Mouse (Mus musculus) forebrain, embryonic 10.5 days (tissue): ENCODE results near the gene Dph7. TPM values are rescaled to one million over a fixed set of nuclear protein-coding genes. Genes with fewer than 3 reads are reported as not detected.

ENCODE experiments used
- DNase-seq: peaks from one replicate; pipeline ENCODE4 v3.0.0-alpha.2; 2017; ENCODE audit warnings: low spot score; ENCODE audit errors: extremely low spot score
- H3K27ac ChIP-seq: fragments of 300-500 bp; sonication (generic); 2 replicates; pipeline ENCODE4 v1.5.1; 2016; ENCODE audit warnings: mild to moderate bottlenecking
- H3K27me3 ChIP-seq: fragments of 300-500 bp; sonication (generic); 2 replicates; pipeline ENCODE4 v1.6.1; 2016; ENCODE audit warnings: mild to moderate bottlenecking; ENCODE audit not compliant: poor library complexity, severe bottlenecking
- H3K36me3 ChIP-seq: fragments of 300-500 bp; sonication (generic); replicated peaks from 2 replicates; pipeline ENCODE4 v1.6.1; 2016; ENCODE audit warnings: mild to moderate bottlenecking, moderate library complexity
- H3K4me1 ChIP-seq: fragments of 300-500 bp; sonication (generic); 2 replicates; pipeline ENCODE4 v1.6.1; 2016
- H3K4me3 ChIP-seq: fragments of 300-500 bp; sonication (generic); 2 replicates; pipeline ENCODE4 v1.5.1; 2016; ENCODE audit warnings: mild to moderate bottlenecking, moderate library complexity
- H3K9me3 ChIP-seq: fragments of 300-500 bp; sonication (generic); 2 replicates; pipeline ENCODE4 v1.6.1; 2016; ENCODE audit warnings: mild to moderate bottlenecking, moderate library complexity
- WGBS: fragments of 180-500 bp; shearing (Covaris S2); methylation state at CpG from one replicate; pipeline ENCODE4 v1.1.7; 2016; 5-methylcytosine and 5-hydroxymethylcytosine counted together
- microRNA-seq: library from miRNA; unstranded; fragments of <30 nt; microRNA quantifications from one replicate; pipeline ENCODE4, GENCODE M21; 2017
- polyA plus RNA-seq: library from polyadenylated mRNA; unstranded; fragments of >200 nt; fragmentation: Nextera tagmentation; extraction: Ambion mirVana; gene quantifications from 2 replicates; pipeline ENCODE4 v1.2.1, GENCODE M21; 2016

The Dph7 gene
- polyA plus RNA-seq, 1 experiment from 2014 or later = 35.1 TPM

DNA sequence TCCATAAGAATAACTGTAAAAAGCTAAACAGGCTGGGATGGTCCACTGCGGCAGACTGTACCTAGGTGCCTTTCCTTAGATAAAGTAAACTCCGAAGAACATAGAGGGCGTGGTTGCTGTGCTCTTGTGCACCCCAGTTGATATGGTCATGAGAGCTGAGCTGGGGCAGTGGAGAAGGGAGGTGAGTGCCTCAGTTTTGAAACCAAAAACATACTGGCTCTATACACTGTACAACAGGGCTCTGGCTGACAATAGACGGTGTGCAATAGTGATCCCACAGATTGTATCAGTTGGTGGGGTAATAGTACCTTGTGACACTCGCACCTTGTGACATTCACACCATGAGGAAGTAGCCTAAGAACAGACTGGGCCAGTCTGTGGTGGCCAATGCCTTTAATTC, 14.8 kb downstream of the Dph7 start:
- H3K9me3 ChIP-seq = no peaks in the 10 kb centered on the region
- no peaks in the 10 kb centered on the region for H3K27me3 ChIP-seq
- peaks cover 16% of the 10 kb centered on the region for H3K36me3 ChIP-seq
- H3K4me3 ChIP-seq = peak overlapping the region; percentile 71; the same call in 1 of the 2 replicates
- no peak overlapping the region for H3K27ac ChIP-seq
- 92% methylated on average over 5 of the region's 5 CpGs for WGBS
- DNase-seq = no peak
- H3K4me1 ChIP-seq = peaks cover 27% of the 10 kb centered on the region

DNA sequence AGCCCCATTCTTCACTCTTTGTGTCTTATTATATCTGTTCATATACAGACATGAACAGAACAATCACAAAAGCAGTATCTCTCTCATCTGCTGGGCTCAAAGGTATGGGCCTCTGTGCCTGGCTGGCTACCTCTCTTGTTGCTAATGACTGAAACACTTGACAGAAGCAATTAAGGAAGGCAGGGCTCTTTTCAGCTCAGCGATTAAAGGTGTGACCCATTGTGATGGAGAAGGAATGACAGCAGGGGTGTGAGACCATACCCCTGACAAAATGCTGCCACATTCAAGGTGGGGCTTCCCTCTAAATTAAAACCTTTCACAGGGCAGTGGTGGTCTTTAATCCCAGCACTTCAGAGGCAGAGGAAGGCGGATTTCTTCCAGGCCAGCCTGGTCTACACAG, 25.6 kb downstream of the Dph7 start:
- no peak for DNase-seq
- H3K4me1 ChIP-seq = no peaks in the 10 kb centered on the region
- 65% methylated on average over 2 of the region's 2 CpGs for WGBS
- H3K36me3 ChIP-seq = peaks cover 7% of the 10 kb centered on the region
- no peak overlapping the region for H3K27ac ChIP-seq
- H3K4me3 ChIP-seq = no peak overlapping the region
- no peaks in the 10 kb centered on the region for H3K27me3 ChIP-seq
- H3K9me3 ChIP-seq = no peaks in the 10 kb centered on the region

DNA sequence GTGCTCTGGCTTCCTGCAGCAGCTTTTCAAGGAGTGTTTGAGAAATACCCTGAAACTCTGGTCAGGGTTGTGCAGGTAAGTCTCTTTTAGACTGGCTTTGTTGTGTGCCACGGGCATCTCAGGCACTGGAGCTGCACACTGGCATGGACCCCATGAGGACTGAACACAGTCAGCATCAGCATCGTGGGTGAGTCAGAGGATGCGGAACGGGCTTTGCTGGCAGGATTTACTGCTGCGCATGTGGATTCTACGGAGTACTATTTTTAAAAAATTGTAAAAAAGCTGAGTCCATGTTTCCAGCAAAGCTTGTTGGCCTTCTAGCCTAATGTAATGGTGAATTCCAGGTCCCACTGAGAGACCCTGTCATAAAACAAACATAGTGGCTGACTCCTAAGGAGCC, 33.1 kb downstream of the Dph7 start:
- Histone ChIP-seq H3K27me3 (no peaks in the 10 kb centered on the region), H3K9me3 (no peaks in the 10 kb centered on the region), H3K4me3 (no peak overlapping the region), H3K36me3 (no peaks in the 10 kb centered on the region), H3K4me1 (no peaks in the 10 kb centered on the region), H3K27ac (no peak overlapping the region)
- WGBS = 95% methylated on average over 6 of the region's 6 CpGs
- DNase-seq = no peak

DNA sequence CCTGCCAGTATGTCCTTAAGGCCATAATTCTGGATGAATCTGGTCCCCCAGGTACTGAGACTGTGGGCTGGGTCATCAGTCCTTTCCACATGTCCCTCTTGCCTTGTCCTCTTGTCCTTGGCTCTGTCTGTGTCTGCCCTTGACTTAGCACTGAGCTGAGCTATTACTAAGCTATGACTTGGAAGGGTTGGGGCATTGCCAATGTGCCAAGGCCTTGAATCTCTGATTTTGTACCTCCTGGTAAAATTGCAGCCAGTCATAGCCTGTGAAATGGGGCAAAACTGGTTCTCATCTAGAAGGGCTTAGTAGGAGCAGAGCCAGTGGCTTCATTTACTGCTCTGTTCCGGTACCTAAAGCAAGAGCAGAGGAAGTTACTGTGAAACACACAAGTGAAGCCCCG, 34.3 kb downstream of the Dph7 start:
- DNase-seq = no peak
- Histone ChIP-seq H3K9me3 (no peaks in the 10 kb centered on the region), H3K27me3 (no peaks in the 10 kb centered on the region), H3K27ac (no peak overlapping the region), H3K36me3 (no peaks in the 10 kb centered on the region), H3K4me3 (no peak overlapping the region), H3K4me1 (no peaks in the 10 kb centered on the region)
- WGBS = 92% methylated on average over 2 of the region's 2 CpGs

DNA sequence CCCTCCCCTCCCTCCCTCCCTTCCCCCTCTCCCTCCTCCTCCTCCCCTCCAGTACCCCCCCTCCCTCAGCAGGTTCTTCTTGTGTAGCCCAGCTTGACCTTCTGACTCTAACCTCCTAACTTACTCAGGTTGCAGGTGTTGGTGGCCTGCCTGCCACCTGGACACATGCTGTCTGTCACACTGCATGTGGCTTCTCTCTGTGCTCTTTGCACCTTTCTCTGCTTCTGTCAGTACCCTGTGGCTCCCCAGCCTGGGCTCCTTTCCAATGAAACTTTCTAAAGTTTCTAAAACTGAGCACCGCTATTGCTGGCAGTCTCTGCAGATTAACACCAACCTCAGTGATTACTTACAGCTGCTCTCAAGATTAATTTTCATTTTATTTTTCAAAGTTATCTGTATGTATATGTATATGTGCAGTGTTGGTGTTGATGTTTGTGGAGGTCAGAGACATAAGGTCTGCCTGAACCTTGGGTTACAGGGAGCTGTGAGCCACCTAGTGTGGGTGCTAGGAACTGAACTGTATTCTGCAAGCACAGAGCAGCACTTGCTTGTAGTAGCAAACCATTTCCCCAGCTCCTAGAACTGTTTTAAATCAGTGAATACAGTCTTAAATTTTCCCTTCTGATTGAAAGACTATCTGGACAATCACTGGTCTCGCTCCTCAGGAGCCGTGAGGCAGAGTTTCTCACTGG, 38.5 kb downstream of the Dph7 start:
- 88% methylated on average over 3 of the region's 3 CpGs for WGBS
- no peak for DNase-seq
- H3K9me3 ChIP-seq = no peaks in the 10 kb centered on the region
- no peak overlapping the region for H3K27ac ChIP-seq
- no peaks in the 10 kb centered on the region for H3K27me3 ChIP-seq
- no peaks in the 10 kb centered on the region for H3K36me3 ChIP-seq
- no peak overlapping the region for H3K4me3 ChIP-seq
- H3K4me1 ChIP-seq = 0 out of 2 replicates have a peak, but pooled peaks cover 6% of the 10 kb centered on the region

DNA sequence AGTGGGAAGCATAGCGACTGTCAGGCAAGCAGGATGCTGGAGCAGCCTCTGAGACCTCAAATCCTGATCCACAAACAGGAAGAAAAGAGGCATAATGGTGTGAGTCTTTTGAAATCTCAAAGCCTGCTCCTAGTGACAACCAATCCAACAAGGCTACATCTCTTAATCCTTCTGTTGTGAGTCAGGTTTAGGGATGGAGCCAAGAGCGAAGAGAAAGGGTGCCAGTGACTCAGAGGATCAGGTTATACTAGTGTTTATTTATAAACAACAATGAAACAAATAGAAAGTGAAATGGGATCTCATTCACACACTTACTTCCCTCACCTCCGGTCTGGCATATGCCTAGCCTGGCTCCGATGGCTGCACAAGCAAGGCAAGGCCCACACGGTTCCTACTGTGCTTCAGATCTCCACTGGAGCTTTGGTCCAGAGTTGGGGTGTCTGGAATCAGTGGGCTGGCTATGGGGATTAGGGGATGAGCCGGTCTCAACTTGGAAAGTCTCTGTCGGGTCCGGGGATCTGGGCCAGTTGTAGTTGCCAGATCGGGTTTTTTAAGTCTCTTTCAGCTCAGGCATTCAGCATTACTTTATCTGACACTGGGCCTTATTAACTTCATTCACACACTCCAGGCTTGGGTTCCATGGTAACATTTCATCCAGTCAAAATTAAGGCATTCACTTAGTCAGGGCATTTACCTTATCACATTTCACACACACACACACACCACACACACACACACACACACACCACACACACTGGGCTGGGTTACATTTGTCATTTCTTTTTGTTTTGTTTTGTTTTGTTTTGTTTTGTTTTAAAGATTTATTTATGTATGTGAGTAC, 42.0 kb downstream of the Dph7 start:
- no peak for DNase-seq
- Histone ChIP-seq H3K27ac (no peak overlapping the region), H3K36me3 (no peaks in the 10 kb centered on the region), H3K4me3 (no peak overlapping the region), H3K27me3 (no peaks in the 10 kb centered on the region), H3K4me1 (0 out of 2 replicates have a peak, but pooled peaks cover 6% of the 10 kb centered on the region), H3K9me3 (no peaks in the 10 kb centered on the region)
- 68% methylated on average over 9 of the region's 9 CpGs for WGBS

DNA sequence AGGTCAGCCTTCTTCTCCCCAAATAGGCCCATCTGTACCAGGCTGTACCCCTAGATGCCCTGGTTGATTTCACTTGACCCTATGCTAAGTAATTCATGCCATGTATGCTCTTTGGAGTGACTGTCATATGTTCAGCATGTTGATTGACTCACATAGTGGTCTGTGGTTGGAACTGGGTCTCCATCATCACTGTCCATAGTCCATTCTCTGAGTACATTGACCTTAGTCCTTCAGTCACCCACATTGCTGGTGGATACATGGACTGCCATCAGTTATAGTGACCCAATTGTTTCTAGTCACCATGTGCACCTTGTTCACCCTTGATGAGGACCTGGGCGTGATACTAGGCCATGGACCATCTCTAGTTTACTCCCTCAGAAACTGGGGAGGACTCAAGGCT, 44.6 kb downstream of the Dph7 start:
- WGBS = 88% methylated on average over 1 of the region's 1 CpGs
- H3K27me3 ChIP-seq = no peaks in the 10 kb centered on the region
- H3K9me3 ChIP-seq = no peaks in the 10 kb centered on the region
- no peak for DNase-seq
- no peak overlapping the region for H3K27ac ChIP-seq
- H3K4me3 ChIP-seq = no peak overlapping the region
- no peaks in the 10 kb centered on the region for H3K36me3 ChIP-seq
- H3K4me1 ChIP-seq = 0 out of 2 replicates have a peak, but pooled peaks cover 6% of the 10 kb centered on the region

DNA sequence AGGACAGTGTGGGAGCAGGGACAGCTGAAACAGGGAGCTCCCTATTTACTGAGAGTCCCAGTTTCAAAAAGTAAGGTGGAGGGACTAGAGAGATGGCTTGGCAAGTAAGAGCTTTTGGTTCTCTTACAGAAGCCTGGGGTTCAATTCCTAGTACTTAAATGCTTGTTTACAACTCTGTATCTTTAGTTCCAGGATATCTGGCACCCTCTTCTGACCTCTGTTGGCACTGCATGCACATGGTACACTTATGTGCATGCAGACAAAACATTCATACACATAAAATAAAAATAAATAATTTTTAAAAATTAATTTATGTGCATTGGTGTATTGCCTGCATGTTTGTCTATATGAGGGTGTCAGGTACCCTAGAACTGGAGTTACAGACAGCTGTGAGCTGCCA, 46.0 kb downstream of the Dph7 start:
- no peak overlapping the region for H3K27ac ChIP-seq
- no peaks in the 10 kb centered on the region for H3K9me3 ChIP-seq
- DNase-seq = no peak
- H3K36me3 ChIP-seq = no peaks in the 10 kb centered on the region
- no peak overlapping the region for H3K4me3 ChIP-seq
- no peaks in the 10 kb centered on the region for H3K27me3 ChIP-seq
- 0 out of 2 replicates have a peak, but pooled peaks cover 6% of the 10 kb centered on the region for H3K4me1 ChIP-seq

Small RNAs within 50 kb of the gene (microRNA-seq; reads per million reads assigned to microRNA genes)
- gene Gm22875 = not detected

Other genes with a start within 250 kb of the Dph7 start
- gene Cacna1b, start 199.2 kb upstream of the Dph7 start, polyA plus RNA-seq = 1.7 and 1.8 TPM in 2 replicates
- 149 and 150 TPM in 2 replicates for gene Ehmt1, start 42.8 kb upstream of the Dph7 start, polyA plus RNA-seq
- gene Arrdc1, start 27.1 kb upstream of the Dph7 start, polyA plus RNA-seq = 17.8 and 19.1 TPM in 2 replicates
- 23.7 and 24.2 TPM in 2 replicates for gene Zmynd19, start 12.6 kb upstream of the Dph7 start, polyA plus RNA-seq
- gene Mrpl41, start 12.7 kb downstream of the Dph7 start, polyA plus RNA-seq = 121 and 124 TPM in 2 replicates
- gene Pnpla7, start 13.6 kb downstream of the Dph7 start, polyA plus RNA-seq = 4.5 and 5.3 TPM in 2 replicates
- 62.7 and 64.7 TPM in 2 replicates for gene Nsmf, start 92.0 kb downstream of the Dph7 start, polyA plus RNA-seq
- not detected in 2 replicates for gene Entpd8, start 117.9 kb downstream of the Dph7 start, polyA plus RNA-seq
- 0.26 and 0.29 TPM in 2 replicates for gene Noxa1, start 132.7 kb downstream of the Dph7 start, polyA plus RNA-seq
- gene Nrarp, start 218.4 kb downstream of the Dph7 start, polyA plus RNA-seq = 37.4 and 40.7 TPM in 2 replicates
- 1.3 and 1.5 TPM in 2 replicates for gene Tor4a, start 234.5 kb downstream of the Dph7 start, polyA plus RNA-seq
- gene Nelfb, start 249.1 kb downstream of the Dph7 start, polyA plus RNA-seq = 128 and 130 TPM in 2 replicates